Mouse (Mus musculus) heart, embryonic 14.5 days (tissue): ENCODE results near the gene Topbp1. TPM values are rescaled to one million over a fixed set of nuclear protein-coding genes. Genes with fewer than 3 reads are reported as not detected.

Experiments used
- ATAC-seq: fragments of 200-750 bp; cut with Nextera tagmentation; 2 replicates; pipeline ENCODE4 v1.8.0; 2017; ENCODE audit warnings: low read depth, moderate TSS enrichment; ENCODE audit not compliant: insufficient number of reproducible peaks, insufficient read depth, low FRiP score
- H3K27ac ChIP-seq, 2 experiments: fragments of 200-500 bp in 1 of 2; fragments of 300-500 bp in 1 of 2; sonication (generic) in 1 of 2; replicated peaks in 1 of 2; 2 replicates each; pipeline ENCODE4 v1.5.1; 2012 to 2014; ENCODE audit warnings: low read depth in 2 of 2, low read length in 2 of 2, control low read depth in 1 of 2, mild to moderate bottlenecking in 1 of 2, mixed read lengths in 1 of 2; ENCODE audit not compliant: control insufficient read depth in 1 of 2, insufficient read depth in 1 of 2
- H3K27me3 ChIP-seq: fragments of 300-500 bp; sonication (generic); 2 replicates; pipeline ENCODE4 v1.6.1; 2014; ENCODE audit warnings: mild to moderate bottlenecking, low read length, control low read depth; ENCODE audit not compliant: control insufficient read depth, insufficient read depth
- H3K36me3 ChIP-seq: fragments of 300-500 bp; sonication (generic); 2 replicates; pipeline ENCODE4 v1.6.1; 2014; ENCODE audit warnings: mild to moderate bottlenecking, control low read depth, low read length, mixed read lengths; ENCODE audit not compliant: control insufficient read depth, insufficient read depth
- H3K4me1 ChIP-seq, 2 experiments: fragments of 200-500 bp in 1 of 2; fragments of 300-500 bp in 1 of 2; sonication (generic) in 1 of 2; 2 replicates each; pipeline ENCODE4 v1.6.1; 2012 to 2014; ENCODE audit warnings: low read length in 2 of 2, control low read depth in 1 of 2, mixed read lengths in 1 of 2; ENCODE audit not compliant: control insufficient read depth in 2 of 2, insufficient read depth in 2 of 2
- H3K4me2 ChIP-seq: fragments of 300-500 bp; sonication (generic); 2 replicates; pipeline ENCODE4 v1.6.1; 2014; ENCODE audit warnings: mild to moderate bottlenecking, low read length
- H3K4me3 ChIP-seq, 2 experiments: fragments of 200-500 bp in 1 of 2; fragments of 300-500 bp in 1 of 2; sonication (generic) in 1 of 2; 2 replicates each; pipeline ENCODE4 v1.5.1; 2012 to 2014; ENCODE audit warnings: low read length in 2 of 2, mild to moderate bottlenecking in 2 of 2, control low read depth in 1 of 2, low read depth in 1 of 2, moderate library complexity in 1 of 2; ENCODE audit not compliant: control insufficient read depth in 1 of 2, insufficient read depth in 1 of 2
- H3K9ac ChIP-seq: fragments of 300-500 bp; sonication (generic); 2 replicates; pipeline ENCODE4 v1.6.1; 2014; ENCODE audit warnings: mild to moderate bottlenecking, low read length
- H3K9me3 ChIP-seq: fragments of 300-500 bp; sonication (generic); 2 replicates; pipeline ENCODE4 v1.6.1; 2016; ENCODE audit warnings: low read length, control low read depth; ENCODE audit not compliant: control insufficient read depth
- WGBS: fragments of 180-500 bp; shearing (Covaris S2); extraction: QIAGEN DNeasy Blood & Tissue Kit; methylation state at CpG from one replicate; pipeline ENCODE4 v1.1.7; 2014; 5-methylcytosine and 5-hydroxymethylcytosine counted together
- polyA plus RNA-seq: library from polyadenylated mRNA; unstranded; fragments of >200 nt; fragmentation: Nextera tagmentation; extraction: Ambion mirVana; gene quantifications from 2 replicates; pipeline ENCODE4 v1.2.1, GENCODE M21; 2014

The Topbp1 gene
- polyA plus RNA-seq, result 42.9 and 48.4 TPM in 2 replicates

- peak; percentile 95 for ATAC-seq
- Histone ChIP-seq H3K9ac (peak within 1 kb of the TSS; percentile 82), H3K27ac (peak within 1 kb of the TSS; percentile 86 to 87), H3K4me3 (peak within 1 kb of the TSS; percentile 70 to 88), H3K9me3 (no peaks in the 10 kb centered on the region), H3K36me3 (peaks cover 27% of the 10 kb centered on the region), H3K4me2 (peak within 1 kb of the TSS; percentile 74), H3K27me3 (no peaks in the 10 kb centered on the region), H3K4me1 (peaks cover 0 to 5% of the 10 kb centered on the region in 2 experiments; a peak in 2 of 4 replicates)
- WGBS, result under 1% methylated on average over 49 of the region's 49 CpGs
These were observed at the start of gene Topbp1, which contains the start of gene 1300017J02Rik for GRCm38 (mm10) chr9:103304927-103305326. Gene Topbp1 (plus strand): TSS chr9:103305215. Gene 1300017J02Rik (minus strand): TSS chr9:103305082.

- H3K4me1 ChIP-seq, result no peaks in the 10 kb centered on the region
- H3K27ac ChIP-seq, result no peak overlapping the region
- H3K9me3 ChIP-seq, result no peaks in the 10 kb centered on the region
- no peak overlapping the region for H3K9ac ChIP-seq
- no peaks in the 10 kb centered on the region for H3K36me3 ChIP-seq
- H3K4me3 ChIP-seq, result no peak overlapping the region
- H3K4me2 ChIP-seq, result no peak overlapping the region
- WGBS, result 87% methylated on average over 4 of the region's 4 CpGs
- H3K27me3 ChIP-seq, result no peaks in the 10 kb centered on the region
- no peak for ATAC-seq
These were observed 39.2 kb upstream of the Topbp1 start for GRCm38 (mm10) chr9:103265778-103266177.

- Histone ChIP-seq H3K4me3 (no peak overlapping the region), H3K9ac (no peak overlapping the region), H3K36me3 (no peaks in the 10 kb centered on the region), H3K4me1 (no peaks in the 10 kb centered on the region), H3K9me3 (no peaks in the 10 kb centered on the region), H3K27me3 (no peaks in the 10 kb centered on the region), H3K27ac (no peak overlapping the region), H3K4me2 (no peak overlapping the region)
- 14% methylated on average over 4 of the region's 4 CpGs for WGBS
- ATAC-seq, result no peak
These were observed 33.9 kb upstream of the Topbp1 start for GRCm38 (mm10) chr9:103271104-103271503.

- H3K36me3 ChIP-seq, result no peaks in the 10 kb centered on the region
- no peaks in the 10 kb centered on the region for H3K9me3 ChIP-seq
- H3K4me3 ChIP-seq, result no peak overlapping the region
- ATAC-seq, result no peak
- no peak overlapping the region for H3K9ac ChIP-seq
- H3K4me1 ChIP-seq, result no peaks in the 10 kb centered on the region
- H3K27me3 ChIP-seq, result no peaks in the 10 kb centered on the region
- WGBS, result 59% methylated on average over 8 of the region's 8 CpGs
- H3K27ac ChIP-seq, result no peak overlapping the region
- no peak overlapping the region for H3K4me2 ChIP-seq
These were observed 30.2 kb upstream of the Topbp1 start for GRCm38 (mm10) chr9:103274819-103275218.

- Histone ChIP-seq H3K27me3 (no peaks in the 10 kb centered on the region), H3K27ac (no peak overlapping the region), H3K4me3 (no peak overlapping the region), H3K9ac (no peak overlapping the region), H3K9me3 (no peaks in the 10 kb centered on the region), H3K4me2 (no peak overlapping the region), H3K36me3 (no peaks in the 10 kb centered on the region), H3K4me1 (no peaks in the 10 kb centered on the region)
- no peak for ATAC-seq
- WGBS, result 74% methylated on average over 1 of the region's 1 CpGs
These were observed 29.3 kb upstream of the Topbp1 start for GRCm38 (mm10) chr9:103275676-103276075.

GRCm38 (mm10) chr9:103276876-103277275, 28.1 kb upstream of the Topbp1 start:
- WGBS, result 87% methylated on average over 6 of the region's 6 CpGs
- H3K27ac ChIP-seq, result no peak overlapping the region
- no peak overlapping the region for H3K4me3 ChIP-seq

GRCm38 (mm10) chr9:103286396-103286795, 18.6 kb upstream of the Topbp1 start:
- H3K4me2 ChIP-seq, result no peak overlapping the region
- no peak overlapping the region for H3K27ac ChIP-seq
- H3K9ac ChIP-seq, result no peak overlapping the region
- no peak overlapping the region for H3K4me3 ChIP-seq
- no peaks in the 10 kb centered on the region for H3K9me3 ChIP-seq
- no peak for ATAC-seq
- 59% methylated on average over 4 of the region's 4 CpGs for whole genome bisulfite sequencing
- H3K4me1 ChIP-seq, result peaks cover 3 to 4% of the 10 kb centered on the region in 2 experiments; a peak in 2 of 4 replicates
- H3K36me3 ChIP-seq, result no peaks in the 10 kb centered on the region
- H3K27me3 ChIP-seq, result no peaks in the 10 kb centered on the region

More at GRCm38 (mm10) chr9:103276876-103277275, 28.1 kb upstream of the Topbp1 start:
- Histone ChIP-seq H3K4me1 (no peaks in the 10 kb centered on the region), H3K9me3 (no peaks in the 10 kb centered on the region), H3K4me2 (no peak overlapping the region), H3K27me3 (no peaks in the 10 kb centered on the region), H3K9ac (no peak overlapping the region), H3K36me3 (no peaks in the 10 kb centered on the region)
- ATAC-seq, result no peak

- H3K9ac ChIP-seq, result no peak overlapping the region
- H3K4me2 ChIP-seq, result no peak overlapping the region
- H3K4me1 ChIP-seq, result peaks cover 3 to 4% of the 10 kb centered on the region in 2 experiments; a peak in 2 of 4 replicates
- no peak overlapping the region for H3K27ac ChIP-seq
- H3K4me3 ChIP-seq, result no peak overlapping the region
- no peaks in the 10 kb centered on the region for H3K27me3 ChIP-seq
- no peaks in the 10 kb centered on the region for H3K9me3 ChIP-seq
- H3K36me3 ChIP-seq, result no peaks in the 10 kb centered on the region
- 76% methylated on average over 13 of the region's 13 CpGs for WGBS
- no peak for ATAC-seq
These were observed 18.1 kb upstream of the Topbp1 start for GRCm38 (mm10) chr9:103286901-103287422.
